Mouse (Mus musculus): ENCODE measurements at regions not wholly inside any gene's neighbourhood (a gene's known extent, or its start where the extent isn't known, plus 50 kb on each side); places are given as distances from the start of the nearest gene placed in this dataset.

- H3K4me1 ChIP-seq (ENCODE audit: control insufficient read depth, insufficient read depth, low read length), result no peaks in the 10 kb centered on the region
- no peaks in the 10 kb centered on the region for H3K27me3 ChIP-seq (ENCODE audit: control insufficient read depth, insufficient read depth, low read length)
- no peak overlapping the region for H3K27ac ChIP-seq (ENCODE audit: low read depth, low read length)
- no peak for ATAC-seq (replicated peaks; ENCODE audit: insufficient number of reproducible peaks, low FRiP score, low TSS enrichment)
- H3K36me3 ChIP-seq (ENCODE audit: control insufficient read depth, insufficient read depth, low read length), result no peaks in the 10 kb centered on the region
- H3K4me3 ChIP-seq (ENCODE audit: low read depth, low read length), result no peak overlapping the region
- 62% methylated on average over 11 of the region's 13 CpGs for WGBS (ENCODE audit: insufficient replicate concordance)
- H3K9ac ChIP-seq (ENCODE audit: low read depth, low read length), result no peak overlapping the region
- H3K9me3 ChIP-seq (replicated peaks; ENCODE audit: control insufficient read depth, low read length), result no peaks in the 10 kb centered on the region
- no peak overlapping the region for H3K4me2 ChIP-seq
Observed at GRCm38 (mm10) chr13:72691783-72692729, 63.4 kb downstream of the Irx2 start.

GRCm38 (mm10) chr13:72707469-72707868 lies 78.8 kb downstream of the Irx2 start:
- H3K36me3 ChIP-seq (ENCODE audit: control insufficient read depth, insufficient read depth, low read length), result no peaks in the 10 kb centered on the region
- no peak overlapping the region for H3K4me2 ChIP-seq
- no peak overlapping the region for H3K27ac ChIP-seq (ENCODE audit: low read depth, low read length)
- no peak for ATAC-seq (replicated peaks; ENCODE audit: insufficient number of reproducible peaks, low FRiP score, low TSS enrichment)
- WGBS (ENCODE audit: insufficient replicate concordance), result 73% methylated on average over 3 of the region's 3 CpGs
- no peak overlapping the region for H3K9ac ChIP-seq (ENCODE audit: low read depth, low read length)
- H3K4me3 ChIP-seq (ENCODE audit: low read depth, low read length), result no peak overlapping the region
- no peaks in the 10 kb centered on the region for H3K27me3 ChIP-seq (ENCODE audit: control insufficient read depth, insufficient read depth, low read length)
- no peaks in the 10 kb centered on the region for H3K9me3 ChIP-seq (replicated peaks; ENCODE audit: control insufficient read depth, low read length)
- no peaks in the 10 kb centered on the region for H3K4me1 ChIP-seq (ENCODE audit: control insufficient read depth, insufficient read depth, low read length)

GRCm38 (mm10) chr13:72708728-72709127 lies 80.1 kb downstream of the Irx2 start:
- WGBS (ENCODE audit: insufficient replicate concordance), result 78% methylated on average over 2 of the region's 2 CpGs
- Histone ChIP-seq H3K4me3 (ENCODE audit: low read depth, low read length) (no peak overlapping the region), H3K27ac (ENCODE audit: low read depth, low read length) (no peak overlapping the region), H3K4me2 (no peak overlapping the region), H3K27me3 (ENCODE audit: control insufficient read depth, insufficient read depth, low read length) (no peaks in the 10 kb centered on the region), H3K36me3 (ENCODE audit: control insufficient read depth, insufficient read depth, low read length) (no peaks in the 10 kb centered on the region), H3K9ac (ENCODE audit: low read depth, low read length) (no peak overlapping the region), H3K4me1 (ENCODE audit: control insufficient read depth, insufficient read depth, low read length) (no peaks in the 10 kb centered on the region), H3K9me3 (replicated peaks; ENCODE audit: control insufficient read depth, low read length) (no peaks in the 10 kb centered on the region)
- no peak for ATAC-seq (replicated peaks; ENCODE audit: insufficient number of reproducible peaks, low FRiP score, low TSS enrichment)

GRCm38 (mm10) chr13:72710051-72710450 lies 81.4 kb downstream of the Irx2 start:
- no peak overlapping the region for H3K27ac ChIP-seq (ENCODE audit: low read depth, low read length)
- H3K4me3 ChIP-seq (ENCODE audit: low read depth, low read length), result no peak overlapping the region
- H3K4me1 ChIP-seq (ENCODE audit: control insufficient read depth, insufficient read depth, low read length), result no peaks in the 10 kb centered on the region
- no peaks in the 10 kb centered on the region for H3K36me3 ChIP-seq (ENCODE audit: control insufficient read depth, insufficient read depth, low read length)
- ATAC-seq (replicated peaks; ENCODE audit: insufficient number of reproducible peaks, low FRiP score, low TSS enrichment), result no peak
- WGBS (ENCODE audit: insufficient replicate concordance), result 62% methylated on average over 5 of the region's 5 CpGs
- no peak overlapping the region for H3K4me2 ChIP-seq
- H3K9ac ChIP-seq (ENCODE audit: low read depth, low read length), result no peak overlapping the region
- no peaks in the 10 kb centered on the region for H3K9me3 ChIP-seq (replicated peaks; ENCODE audit: control insufficient read depth, low read length)
- H3K27me3 ChIP-seq (ENCODE audit: control insufficient read depth, insufficient read depth, low read length), result no peaks in the 10 kb centered on the region

DNA sequence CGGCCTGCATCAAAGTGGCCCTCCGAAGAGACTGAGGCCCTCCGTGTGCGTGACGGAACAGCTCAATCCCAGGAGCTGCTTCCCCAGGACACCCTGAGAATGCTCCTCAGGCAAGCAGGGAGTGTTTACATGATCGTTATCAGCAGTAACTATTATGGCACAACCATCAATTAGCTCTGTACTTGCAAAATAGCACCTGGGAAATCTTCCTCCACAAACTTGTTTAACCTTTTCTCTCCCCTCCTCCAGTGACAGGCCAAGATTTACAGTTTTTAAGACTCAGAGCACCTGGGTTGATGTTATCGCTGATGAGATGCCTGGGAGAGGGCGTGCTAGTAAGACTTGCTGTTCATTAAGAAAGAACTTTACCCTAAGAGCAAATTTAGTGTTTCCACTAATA lies 82.5 kb downstream of the Irx2 start:
- Histone ChIP-seq H3K4me2 (no peak overlapping the region), H3K9ac (ENCODE audit: low read depth, low read length) (no peak overlapping the region), H3K27me3 (ENCODE audit: control insufficient read depth, insufficient read depth, low read length) (no peaks in the 10 kb centered on the region), H3K4me1 (ENCODE audit: control insufficient read depth, insufficient read depth, low read length) (no peaks in the 10 kb centered on the region), H3K4me3 (ENCODE audit: low read depth, low read length) (no peak overlapping the region), H3K36me3 (ENCODE audit: control insufficient read depth, insufficient read depth, low read length) (no peaks in the 10 kb centered on the region), H3K9me3 (replicated peaks; ENCODE audit: control insufficient read depth, low read length) (no peaks in the 10 kb centered on the region), H3K27ac (ENCODE audit: low read depth, low read length) (no peak overlapping the region)
- no peak for ATAC-seq (replicated peaks; ENCODE audit: insufficient number of reproducible peaks, low FRiP score, low TSS enrichment)
- WGBS (ENCODE audit: insufficient replicate concordance), result 50% methylated on average over 8 of the region's 8 CpGs

DNA sequence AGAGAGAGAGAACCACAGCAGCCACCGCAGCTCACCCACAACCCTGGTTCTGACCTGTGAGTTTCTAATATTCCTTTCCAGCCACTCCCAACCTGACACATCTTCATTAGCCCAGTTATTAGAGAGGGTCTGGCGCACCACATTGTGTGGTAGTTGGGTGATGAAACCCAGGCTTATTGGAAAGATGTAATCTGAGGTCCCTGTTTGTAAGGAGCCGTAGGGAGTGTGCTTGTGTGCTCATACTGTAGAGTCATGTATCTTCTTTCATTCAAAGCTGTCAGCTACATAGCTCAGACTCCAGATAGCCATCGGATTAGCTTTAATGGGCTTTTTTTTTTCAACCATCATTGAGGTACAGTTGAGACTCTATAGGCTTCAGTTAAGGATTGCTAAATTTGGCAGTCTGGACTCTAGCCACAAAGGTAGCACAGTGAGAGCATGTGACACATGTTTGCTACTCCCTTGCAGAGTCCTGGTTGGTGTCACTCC lies 83.3 kb downstream of the Irx2 start:
- 71% methylated on average over 4 of the region's 4 CpGs for WGBS (ENCODE audit: insufficient replicate concordance)
- Histone ChIP-seq H3K4me2 (no peak overlapping the region), H3K4me1 (ENCODE audit: control insufficient read depth, insufficient read depth, low read length) (no peaks in the 10 kb centered on the region), H3K36me3 (ENCODE audit: control insufficient read depth, insufficient read depth, low read length) (no peaks in the 10 kb centered on the region), H3K27me3 (ENCODE audit: control insufficient read depth, insufficient read depth, low read length) (no peaks in the 10 kb centered on the region), H3K4me3 (ENCODE audit: low read depth, low read length) (no peak overlapping the region), H3K27ac (ENCODE audit: low read depth, low read length) (no peak overlapping the region), H3K9me3 (replicated peaks; ENCODE audit: control insufficient read depth, low read length) (no peaks in the 10 kb centered on the region), H3K9ac (ENCODE audit: low read depth, low read length) (no peak overlapping the region)
- no peak for ATAC-seq (replicated peaks; ENCODE audit: insufficient number of reproducible peaks, low FRiP score, low TSS enrichment)

DNA sequence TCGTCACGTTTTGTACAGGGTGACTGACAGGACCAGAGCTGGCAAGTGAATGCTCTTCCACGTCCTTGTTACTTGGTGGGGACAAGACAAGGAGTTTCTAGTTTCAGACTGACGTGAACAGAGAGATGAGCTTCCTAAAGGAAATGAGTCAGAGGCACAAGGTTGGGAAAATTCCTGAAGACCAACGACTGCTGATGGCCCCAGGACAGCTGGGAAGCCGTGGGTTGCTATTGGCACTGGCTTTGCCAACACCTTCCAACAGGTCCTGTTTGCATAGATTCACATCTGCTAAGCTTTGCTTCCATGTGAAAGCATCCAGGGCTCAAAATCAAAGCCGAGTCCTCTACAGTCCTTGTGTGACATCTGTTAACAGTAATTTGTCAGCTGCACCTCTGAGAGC lies 86.2 kb downstream of the Irx2 start:
- H3K27ac ChIP-seq (ENCODE audit: low read depth, low read length), result no peak overlapping the region
- no peaks in the 10 kb centered on the region for H3K9me3 ChIP-seq (replicated peaks; ENCODE audit: control insufficient read depth, low read length)
- H3K27me3 ChIP-seq (ENCODE audit: control insufficient read depth, insufficient read depth, low read length), result no peaks in the 10 kb centered on the region
- no peak overlapping the region for H3K4me3 ChIP-seq (ENCODE audit: low read depth, low read length)
- H3K36me3 ChIP-seq (ENCODE audit: control insufficient read depth, insufficient read depth, low read length), result no peaks in the 10 kb centered on the region
- WGBS (ENCODE audit: insufficient replicate concordance), result 47% methylated on average over 7 of the region's 7 CpGs
- H3K4me1 ChIP-seq (ENCODE audit: control insufficient read depth, insufficient read depth, low read length), result no peaks in the 10 kb centered on the region
- no peak for ATAC-seq (replicated peaks; ENCODE audit: insufficient number of reproducible peaks, low FRiP score, low TSS enrichment)
- no peak overlapping the region for H3K9ac ChIP-seq (ENCODE audit: low read depth, low read length)
- H3K4me2 ChIP-seq, result no peak overlapping the region

DNA sequence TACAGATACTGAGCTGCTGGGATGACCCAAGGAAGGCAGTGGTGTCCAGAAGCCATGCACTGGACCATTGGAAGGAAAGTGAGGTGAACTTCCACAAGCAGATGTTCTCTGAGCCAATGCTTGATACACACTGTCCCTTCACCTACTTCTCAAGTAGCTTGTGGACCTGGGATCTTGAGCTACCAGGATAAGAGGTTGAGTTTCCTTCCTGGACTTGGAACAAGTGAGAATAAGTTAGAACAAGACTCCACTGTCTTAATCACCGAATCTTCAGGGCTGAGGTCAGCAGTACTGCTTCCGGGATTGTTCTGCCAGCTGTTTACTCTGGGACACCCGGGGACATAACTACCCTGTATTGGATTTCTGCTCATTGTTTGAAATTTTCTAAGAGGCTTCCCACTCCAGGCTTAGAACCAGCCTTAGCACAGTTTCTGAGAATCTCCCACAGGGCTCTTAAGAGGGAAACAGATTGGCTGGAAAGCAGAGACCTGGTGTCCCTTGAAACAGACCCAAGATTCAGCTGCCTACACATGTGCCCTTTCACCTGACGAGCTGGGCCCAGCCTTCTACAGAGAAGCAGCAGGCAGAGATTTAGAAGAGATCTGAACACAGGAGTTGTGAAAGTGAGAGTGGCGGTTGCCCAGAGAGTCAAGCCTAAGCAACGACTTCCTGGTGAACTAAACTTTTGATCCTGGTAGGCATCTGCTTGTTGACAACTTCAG lies 87.5 kb downstream of the Irx2 start:
- Histone ChIP-seq H3K4me1 (ENCODE audit: control insufficient read depth, insufficient read depth, low read length) (no peaks in the 10 kb centered on the region), H3K4me2 (no peak overlapping the region), H3K9me3 (replicated peaks; ENCODE audit: control insufficient read depth, low read length) (no peaks in the 10 kb centered on the region), H3K4me3 (ENCODE audit: low read depth, low read length) (no peak overlapping the region), H3K27me3 (ENCODE audit: control insufficient read depth, insufficient read depth, low read length) (no peaks in the 10 kb centered on the region), H3K27ac (ENCODE audit: low read depth, low read length) (no peak overlapping the region), H3K9ac (ENCODE audit: low read depth, low read length) (no peak overlapping the region), H3K36me3 (ENCODE audit: control insufficient read depth, insufficient read depth, low read length) (no peaks in the 10 kb centered on the region)
- WGBS (ENCODE audit: insufficient replicate concordance), result 65% methylated on average over 6 of the region's 6 CpGs
- ATAC-seq (replicated peaks; ENCODE audit: insufficient number of reproducible peaks, low FRiP score, low TSS enrichment), result no peak
